Comparison of ENCODE assay signal across 9 mouse cellular contexts in the genomic region with DNA sequence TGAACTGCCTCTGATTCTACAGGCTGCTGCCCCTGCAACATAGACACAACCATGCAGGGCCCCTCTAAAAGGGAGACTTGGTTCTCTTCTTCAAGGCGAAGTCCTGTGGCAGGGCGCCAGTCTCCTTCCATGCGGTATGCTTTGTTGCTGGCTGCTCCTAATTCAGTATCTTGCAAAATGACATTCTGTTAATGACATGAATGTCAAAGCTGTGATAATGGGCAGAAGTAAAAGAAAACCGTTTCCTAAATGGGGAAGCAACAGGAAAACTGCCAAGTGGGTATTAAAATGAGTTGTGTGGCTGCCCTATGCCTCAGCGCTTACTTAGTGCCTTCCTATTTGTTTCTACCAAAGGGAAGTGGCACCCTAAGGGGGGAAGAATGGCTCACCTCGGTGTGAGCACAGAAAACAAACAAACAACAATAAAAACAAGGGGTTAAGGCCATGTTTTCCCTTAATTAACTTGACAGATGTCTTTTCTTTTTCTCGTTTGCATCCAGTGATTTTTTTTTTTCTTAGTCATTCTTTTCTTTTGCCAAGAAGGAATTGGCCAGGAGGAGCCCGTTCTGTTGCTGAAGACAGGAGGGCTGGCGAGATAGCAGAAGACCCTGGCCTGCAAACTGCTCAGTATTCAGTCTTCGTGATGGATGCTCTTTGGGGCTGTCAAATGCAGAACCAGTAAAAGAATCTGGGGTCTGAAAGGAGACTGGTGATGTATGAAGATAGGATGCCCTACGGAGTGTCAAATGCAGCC.
A peak's percentile ranks its signal among the peaks of the same experiment; 100 is the strongest.
DNase-seq lines count a peak whose midpoint lies in the region; ATAC-seq lines count a peak whose summit lies in the region.
"Had no signal": no experiment of that assay in that cellular context is flagged by ENCODE, and none has a peak within 500 bp of the region (broad histone marks: within the 10 kb centered on the region; RNA-seq: fewer than 3 reads in every experiment).

No protein-coding gene starts in this region.

- H3K27ac ChIP-seq in hindbrain, embryonic 10.5 days, result 0 out of 2 replicates have a peak overlapping the region, but pooled peaks have one; percentile 3
- no peak overlapping the region for H3K27ac ChIP-seq in hindbrain, embryonic 11.5 days (ENCODE audit: low read depth, low read length)
- H3K27ac ChIP-seq in neural tube, embryonic 14.5 days (ENCODE audit: low read depth, low read length), result no peak overlapping the region; the same call in 1 of the 2 replicates

- no peak for DNase-seq in hindbrain, embryonic 10.5 days (ENCODE audit: low spot score)
- no peak for DNase-seq in hindbrain, embryonic 11.5 days (ENCODE audit: low spot score)
- peak; percentile 35 to 51 for DNase-seq in adrenal gland, postnatal 36 days
- DNase-seq in heart, adult 9 months (ENCODE audit: low spot score in 2 of 2), result peak; percentile 12 to 53
- peak; percentile 49 to 57 for DNase-seq in kidney, postnatal 25 days
- DNase-seq in urinary bladder, postnatal 10 days (ENCODE audit: low spot score), result no peak
- DNase-seq in frontal cortex, postnatal 25 days (ENCODE audit: low spot score in 2 of 2), result no peak

- H3K36me3 ChIP-seq in hindbrain, embryonic 10.5 days, result peaks cover 9% of the 10 kb centered on the region; the same call in 1 of the 2 replicates
- no peaks in the 10 kb centered on the region for H3K36me3 ChIP-seq in hindbrain, embryonic 11.5 days (ENCODE audit: control insufficient read depth, insufficient read depth, low read length)
- no peaks in the 10 kb centered on the region for H3K36me3 ChIP-seq in neural tube, embryonic 14.5 days (ENCODE audit: control insufficient read depth, insufficient read depth, low read length)
- H3K36me3 ChIP-seq: G1E had no signal

- 45% methylated on average over 11 of the region's 11 CpGs for WGBS in hindbrain, embryonic 10.5 days
- WGBS in hindbrain, embryonic 11.5 days, result 42% methylated on average over 11 of the region's 11 CpGs
- WGBS in neural tube, embryonic 14.5 days, result 43% methylated on average over 11 of the region's 11 CpGs

- no peak overlapping the region for H3K4me2 ChIP-seq in hindbrain, embryonic 11.5 days (replicated peaks; ENCODE audit: low read depth, low read length)
- no peak overlapping the region for H3K4me2 ChIP-seq in neural tube, embryonic 14.5 days (ENCODE audit: low read depth, low read length)

- H3K9me3 ChIP-seq in hindbrain, embryonic 10.5 days, result peaks cover 13% of the 10 kb centered on the region
- no peaks in the 10 kb centered on the region for H3K9me3 ChIP-seq in hindbrain, embryonic 11.5 days (ENCODE audit: control insufficient read depth, low read length)
- H3K9me3 ChIP-seq in neural tube, embryonic 14.5 days (ENCODE audit: control insufficient read depth, low read length), result peaks cover 2% of the 10 kb centered on the region; the same call in 1 of the 2 replicates
- H3K9me3 ChIP-seq: G1E had no signal

- no peak for ATAC-seq in hindbrain, embryonic 11.5 days (ENCODE audit: low FRiP score)
- ATAC-seq in neural tube, embryonic 14.5 days (ENCODE audit: low read depth), result peak; percentile 34; the same call in 1 of the 2 replicates

- H3K4me1 ChIP-seq in hindbrain, embryonic 10.5 days (replicated peaks), result peaks cover 10% of the 10 kb centered on the region; the same call in 1 of the 2 replicates
- no peaks in the 10 kb centered on the region for H3K4me1 ChIP-seq in hindbrain, embryonic 11.5 days (replicated peaks; ENCODE audit: control insufficient read depth, insufficient read depth, low read length)
- 0 out of 2 replicates have a peak, but pooled peaks cover 6% of the 10 kb centered on the region for H3K4me1 ChIP-seq in neural tube, embryonic 14.5 days (ENCODE audit: control insufficient read depth, insufficient read depth, low read length)

- no peaks in the 10 kb centered on the region for H3K27me3 ChIP-seq in hindbrain, embryonic 10.5 days (ENCODE audit: insufficient read depth, poor library complexity, severe bottlenecking)
- H3K27me3 ChIP-seq in hindbrain, embryonic 11.5 days (ENCODE audit: control insufficient read depth, insufficient read depth, low read length), result no peaks in the 10 kb centered on the region
- H3K27me3 ChIP-seq in neural tube, embryonic 14.5 days (ENCODE audit: control insufficient read depth, insufficient read depth, low read length), result no peaks in the 10 kb centered on the region

- no peak overlapping the region for H3K4me3 ChIP-seq in hindbrain, embryonic 10.5 days
- no peak overlapping the region for H3K4me3 ChIP-seq in hindbrain, embryonic 11.5 days (ENCODE audit: low read depth, low read length)
- H3K4me3 ChIP-seq in neural tube, embryonic 14.5 days (ENCODE audit: low read depth, low read length), result no peak overlapping the region

- H3K9ac ChIP-seq in hindbrain, embryonic 11.5 days (ENCODE audit: low read depth, low read length), result no peak overlapping the region
- H3K9ac ChIP-seq in neural tube, embryonic 14.5 days (replicated peaks; ENCODE audit: low read depth, low read length), result no peak overlapping the region

Comparison
In these comparisons a context has a peak if more than half of its experiments do, and no peak if none do; other contexts are left out.
1. DNase-seq: peak in adrenal gland, postnatal 36 days (2 of 2), heart, adult 9 months (2 of 2) and kidney, postnatal 25 days (2 of 2); none in hindbrain, embryonic 10.5 days (single experiment), hindbrain, embryonic 11.5 days (single experiment), urinary bladder, postnatal 10 days (single experiment) and frontal cortex, postnatal 25 days (0 of 2).